Mouse (Mus musculus) neural tube, postnatal 0 days (tissue): ENCODE data around the gene 2300002M23Rik. TPM values are rescaled to one million over a fixed set of nuclear protein-coding genes. Genes with fewer than 3 reads are reported as not detected.

Experiments
- polyA plus RNA-seq: library from polyadenylated mRNA; unstranded; fragments of >200 nt; fragmentation: Nextera tagmentation; extraction: Ambion mirVana; gene quantifications from 2 replicates; pipeline ENCODE4 v1.2.1, GENCODE M21; 2015

Gene 2300002M23Rik
- polyA plus RNA-seq: not detected in 2 replicates

GRCm38 (mm10) chr17:35567150-35567549 is at the start of gene 2300002M23Rik:
Gene 2300002M23Rik, plus strand, starts transcription at chr17:35567450.

GRCm38 (mm10) chr17:35532901-35533300 is 34.3 kb upstream of the 2300002M23Rik start, which contains the start of gene Psors1c2:
Gene Psors1c2, plus strand, starts transcription at chr17:35533201.

GRCm38 (mm10) chr17:35551881-35552414 is 15.3 kb upstream of the 2300002M23Rik start, which contains the start of gene Cdsn:
Gene Cdsn, plus strand, starts transcription at chr17:35552128.

GRCm38 (mm10) chr17:35601249-35601648 is 34.0 kb downstream of the 2300002M23Rik start, which contains the start of gene Sfta2:
Gene Sfta2, plus strand, starts transcription at chr17:35601549.

Other genes with a start within 250 kb of the 2300002M23Rik start
- gene H2-Q1, start 247.0 kb upstream of the 2300002M23Rik start, polyA plus RNA-seq: 0.65 and 1.1 TPM in 2 replicates
- gene H2-Q2, start 225.2 kb upstream of the 2300002M23Rik start, polyA plus RNA-seq: 9.1 and 10.5 TPM in 2 replicates
- gene H2-Q4, start 187.8 kb upstream of the 2300002M23Rik start, polyA plus RNA-seq: 0.97 and 1.9 TPM in 2 replicates
- gene H2-Q6, start 142.6 kb upstream of the 2300002M23Rik start, polyA plus RNA-seq: 0.92 and 1.9 TPM in 2 replicates
- gene H2-Q7, start 128.3 kb upstream of the 2300002M23Rik start, polyA plus RNA-seq: 4.0 and 6.8 TPM in 2 replicates
- gene H2-Q10, start 97.4 kb upstream of the 2300002M23Rik start, polyA plus RNA-seq: 0.56 and 0.66 TPM in 2 replicates
- not detected in 2 replicates for gene Pou5f1, start 61.4 kb upstream of the 2300002M23Rik start, polyA plus RNA-seq
- 10.5 and 11.8 TPM in 2 replicates for gene Tcf19, start 50.6 kb upstream of the 2300002M23Rik start, polyA plus RNA-seq
- 2.6 and 3.4 TPM in 2 replicates for gene Cchcr1, start 50.4 kb upstream of the 2300002M23Rik start, polyA plus RNA-seq
- 0.28 and 0.44 TPM in 2 replicates for gene Psors1c2, start 34.2 kb upstream of the 2300002M23Rik start, polyA plus RNA-seq
- gene Cdsn, start 15.3 kb upstream of the 2300002M23Rik start, polyA plus RNA-seq: 0.05 TPM in 1 of 2 replicates, not detected in the other
- not detected in 2 replicates for gene Sfta2, start 34.1 kb downstream of the 2300002M23Rik start, polyA plus RNA-seq
- gene Gm9573, start 59.2 kb downstream of the 2300002M23Rik start, polyA plus RNA-seq: not detected in 2 replicates
- 0.08 TPM in 1 of 2 replicates, not detected in the other for gene Mucl3, start 76.2 kb downstream of the 2300002M23Rik start, polyA plus RNA-seq
- gene Vars2, start 100.1 kb downstream of the 2300002M23Rik start, polyA plus RNA-seq: 11.0 and 15.0 TPM in 2 replicates
- 23.4 and 23.8 TPM in 2 replicates for gene Gtf2h4, start 106.3 kb downstream of the 2300002M23Rik start, polyA plus RNA-seq
- 66.1 and 70.3 TPM in 2 replicates for gene Ddr1, start 137.2 kb downstream of the 2300002M23Rik start, polyA plus RNA-seq